Mouse (Mus musculus): ENCODE results near the gene Aloxe3. TPM values are rescaled to one million over a fixed set of nuclear protein-coding genes. Genes with fewer than 3 reads are reported as not detected.

Aloxe3 gene
- polyA plus RNA-seq, 1 experiment from 2014 or later: not detected

- ATAC-seq (replicated peaks; ENCODE audit: low FRiP score) (no peak), DNase-seq (ENCODE audit: low spot score) (no peak)
- Histone ChIP-seq H3K4me1 (replicated peaks; ENCODE audit: control insufficient read depth, insufficient read depth, low read length) (0 out of 2 replicates have a peak, but pooled peaks cover 2% of the 10 kb centered on the region), H3K9me3 (ENCODE audit: control insufficient read depth, low read length) (no peaks in the 10 kb centered on the region), H3K27me3 (ENCODE audit: control insufficient read depth, insufficient read depth, low read length) (no peaks in the 10 kb centered on the region; the same call in 1 of the 2 replicates), H3K9ac (ENCODE audit: low read length) (no peak overlapping the region), H3K4me2 (ENCODE audit: low read depth, low read length, severe bottlenecking) (0 out of 2 replicates have a peak overlapping the region, but pooled peaks have one; percentile 29), H3K36me3 (ENCODE audit: control insufficient read depth, insufficient read depth, low read length) (no peaks in the 10 kb centered on the region), H3K4me3 (ENCODE audit: low read depth, low read length) (no peak overlapping the region; the same call in 1 of the 2 replicates), H3K27ac (ENCODE audit: low read depth, low read length) (no peak overlapping the region)
- 70% methylated on average over 6 of the region's 6 CpGs for WGBS
Measured at GRCm38 (mm10) chr11:69151004-69151403, 25.3 kb downstream of the Aloxe3 start.

GRCm38 (mm10) chr11:69153831-69154230 lies 28.1 kb downstream of the Aloxe3 start:
- Histone ChIP-seq H3K27me3 (ENCODE audit: control insufficient read depth, insufficient read depth, low read length) (peaks cover 5% of the 10 kb centered on the region; the same call in 1 of the 2 replicates), H3K4me1 (replicated peaks; ENCODE audit: control insufficient read depth, insufficient read depth, low read length) (peaks cover 8% of the 10 kb centered on the region; the same call in 1 of the 2 replicates), H3K9ac (ENCODE audit: low read length) (no peak overlapping the region), H3K27ac (ENCODE audit: low read depth, low read length) (no peak overlapping the region), H3K4me3 (ENCODE audit: low read depth, low read length) (no peak overlapping the region), H3K36me3 (ENCODE audit: control insufficient read depth, insufficient read depth, low read length) (no peaks in the 10 kb centered on the region), H3K4me2 (ENCODE audit: low read depth, low read length, severe bottlenecking) (no peak overlapping the region), H3K9me3 (ENCODE audit: control insufficient read depth, low read length) (no peaks in the 10 kb centered on the region)
- ATAC-seq (replicated peaks; ENCODE audit: low FRiP score) (no peak), DNase-seq (ENCODE audit: low spot score) (no peak)
- WGBS: 83% methylated on average over 8 of the region's 8 CpGs

- 29% methylated on average over 1 of the region's 1 CpGs for WGBS
- Histone ChIP-seq H3K4me3 (ENCODE audit: low read depth, low read length) (no peak overlapping the region), H3K9ac (ENCODE audit: low read length) (no peak overlapping the region), H3K4me1 (replicated peaks; ENCODE audit: control insufficient read depth, insufficient read depth, low read length) (peaks cover 8% of the 10 kb centered on the region; the same call in 1 of the 2 replicates), H3K9me3 (ENCODE audit: control insufficient read depth, low read length) (no peaks in the 10 kb centered on the region), H3K27ac (ENCODE audit: low read depth, low read length) (no peak overlapping the region), H3K27me3 (ENCODE audit: control insufficient read depth, insufficient read depth, low read length) (peaks cover 5% of the 10 kb centered on the region; the same call in 1 of the 2 replicates), H3K4me2 (ENCODE audit: low read depth, low read length, severe bottlenecking) (no peak overlapping the region), H3K36me3 (ENCODE audit: control insufficient read depth, insufficient read depth, low read length) (no peaks in the 10 kb centered on the region)
- no peak for ATAC-seq (replicated peaks; ENCODE audit: low FRiP score)
- no peak for DNase-seq (ENCODE audit: low spot score)
Measured at GRCm38 (mm10) chr11:69155351-69155750, 29.7 kb downstream of the Aloxe3 start.

GRCm38 (mm10) chr11:69156800-69157199 lies 31.1 kb downstream of the Aloxe3 start, which contains the start of gene Alox12b:
TSS of gene Alox12b (plus strand) at chr11:69156989.
- WGBS: 2% methylated on average over 18 of the region's 18 CpGs
- 0 out of 2 replicates have a peak within 1 kb of the TSS, but pooled peaks have one; percentile 12 for H3K9ac ChIP-seq (ENCODE audit: low read length)
- peaks cover 5% of the 10 kb centered on the region; the same call in 1 of the 2 replicates for H3K27me3 ChIP-seq (ENCODE audit: control insufficient read depth, insufficient read depth, low read length)

GRCm38 (mm10) chr11:69169313-69169712 lies 43.6 kb downstream of the Aloxe3 start:
- H3K27ac ChIP-seq (ENCODE audit: low read depth, low read length): no peak overlapping the region
- no peak overlapping the region for H3K4me3 ChIP-seq (ENCODE audit: low read depth, low read length)
- H3K9ac ChIP-seq (ENCODE audit: low read length): no peak overlapping the region
- no peaks in the 10 kb centered on the region for H3K4me1 ChIP-seq (replicated peaks; ENCODE audit: control insufficient read depth, insufficient read depth, low read length)
- no peak for ATAC-seq (replicated peaks; ENCODE audit: low FRiP score)
- 93% methylated on average over 12 of the region's 12 CpGs for WGBS
- H3K4me2 ChIP-seq (ENCODE audit: low read depth, low read length, severe bottlenecking): no peak overlapping the region
- no peaks in the 10 kb centered on the region for H3K36me3 ChIP-seq (ENCODE audit: control insufficient read depth, insufficient read depth, low read length)
- no peak for DNase-seq (ENCODE audit: low spot score)
- H3K27me3 ChIP-seq (ENCODE audit: control insufficient read depth, insufficient read depth, low read length): no peaks in the 10 kb centered on the region
- H3K9me3 ChIP-seq (ENCODE audit: control insufficient read depth, low read length): no peaks in the 10 kb centered on the region

More at GRCm38 (mm10) chr11:69156800-69157199, 31.1 kb downstream of the Aloxe3 start, which contains the start of gene Alox12b:
- DNase-seq (ENCODE audit: low spot score) (peak; percentile 70), ATAC-seq (replicated peaks; ENCODE audit: low FRiP score) (no peak; the same call in 1 of the 2 replicates)
- no peaks in the 10 kb centered on the region for H3K9me3 ChIP-seq (ENCODE audit: control insufficient read depth, low read length)
- H3K27ac ChIP-seq (ENCODE audit: low read depth, low read length): no peak within 1 kb of the TSS
- peak within 1 kb of the TSS; percentile 17 for H3K4me3 ChIP-seq (ENCODE audit: low read depth, low read length)
- H3K36me3 ChIP-seq (ENCODE audit: control insufficient read depth, insufficient read depth, low read length): no peaks in the 10 kb centered on the region
- H3K4me2 ChIP-seq (ENCODE audit: low read depth, low read length, severe bottlenecking): peak within 1 kb of the TSS; percentile 45
- H3K4me1 ChIP-seq (replicated peaks; ENCODE audit: control insufficient read depth, insufficient read depth, low read length): peaks cover 6% of the 10 kb centered on the region; the same call in 1 of the 2 replicates

GRCm38 (mm10) chr11:69171626-69172025 lies 45.9 kb downstream of the Aloxe3 start:
- no peaks in the 10 kb centered on the region for H3K36me3 ChIP-seq (ENCODE audit: control insufficient read depth, insufficient read depth, low read length)
- peak; percentile 75 for DNase-seq (ENCODE audit: low spot score)
- H3K9ac ChIP-seq (ENCODE audit: low read length): no peak overlapping the region
- WGBS: 27% methylated on average over 7 of the region's 7 CpGs
- ATAC-seq (replicated peaks; ENCODE audit: low FRiP score): no peak
- H3K27ac ChIP-seq (ENCODE audit: low read depth, low read length): no peak overlapping the region
- H3K4me3 ChIP-seq (ENCODE audit: low read depth, low read length): no peak overlapping the region
- no peaks in the 10 kb centered on the region for H3K9me3 ChIP-seq (ENCODE audit: control insufficient read depth, low read length)
- no peak overlapping the region for H3K4me2 ChIP-seq (ENCODE audit: low read depth, low read length, severe bottlenecking)
- H3K4me1 ChIP-seq (replicated peaks; ENCODE audit: control insufficient read depth, insufficient read depth, low read length): no peaks in the 10 kb centered on the region
- no peaks in the 10 kb centered on the region for H3K27me3 ChIP-seq (ENCODE audit: control insufficient read depth, insufficient read depth, low read length)

GRCm38 (mm10) chr11:69172606-69173005 lies 46.9 kb downstream of the Aloxe3 start:
- no peaks in the 10 kb centered on the region for H3K4me1 ChIP-seq (replicated peaks; ENCODE audit: control insufficient read depth, insufficient read depth, low read length)
- H3K27me3 ChIP-seq (ENCODE audit: control insufficient read depth, insufficient read depth, low read length): no peaks in the 10 kb centered on the region
- no peak overlapping the region for H3K4me3 ChIP-seq (ENCODE audit: low read depth, low read length)
- no peak for ATAC-seq (replicated peaks; ENCODE audit: low FRiP score)
- no peak overlapping the region for H3K4me2 ChIP-seq (ENCODE audit: low read depth, low read length, severe bottlenecking)
- no peak overlapping the region for H3K9ac ChIP-seq (ENCODE audit: low read length)
- H3K36me3 ChIP-seq (ENCODE audit: control insufficient read depth, insufficient read depth, low read length): no peaks in the 10 kb centered on the region
- no peaks in the 10 kb centered on the region for H3K9me3 ChIP-seq (ENCODE audit: control insufficient read depth, low read length)
- DNase-seq (ENCODE audit: low spot score): no peak
- WGBS: 90% methylated on average over 2 of the region's 2 CpGs
- H3K27ac ChIP-seq (ENCODE audit: low read depth, low read length): no peak overlapping the region

GRCm38 (mm10) chr11:69174722-69175121 lies 49.0 kb downstream of the Aloxe3 start:
- Histone ChIP-seq H3K4me3 (ENCODE audit: low read depth, low read length) (no peak overlapping the region), H3K9ac (ENCODE audit: low read length) (no peak overlapping the region), H3K27ac (ENCODE audit: low read depth, low read length) (no peak overlapping the region), H3K4me2 (ENCODE audit: low read depth, low read length, severe bottlenecking) (no peak overlapping the region), H3K27me3 (ENCODE audit: control insufficient read depth, insufficient read depth, low read length) (no peaks in the 10 kb centered on the region), H3K36me3 (ENCODE audit: control insufficient read depth, insufficient read depth, low read length) (no peaks in the 10 kb centered on the region), H3K9me3 (ENCODE audit: control insufficient read depth, low read length) (no peaks in the 10 kb centered on the region), H3K4me1 (replicated peaks; ENCODE audit: control insufficient read depth, insufficient read depth, low read length) (no peaks in the 10 kb centered on the region)
- ATAC-seq (replicated peaks; ENCODE audit: low FRiP score) (no peak), DNase-seq (ENCODE audit: low spot score) (no peak)
- 88% methylated on average over 7 of the region's 7 CpGs for WGBS

GRCm38 (mm10) chr11:69178525-69178924 lies 52.8 kb downstream of the Aloxe3 start:
- no peak overlapping the region for H3K9ac ChIP-seq (ENCODE audit: low read length)
- H3K27me3 ChIP-seq (ENCODE audit: control insufficient read depth, insufficient read depth, low read length): no peaks in the 10 kb centered on the region
- WGBS: 82% methylated on average over 3 of the region's 3 CpGs
- no peak overlapping the region for H3K4me2 ChIP-seq (ENCODE audit: low read depth, low read length, severe bottlenecking)
- H3K4me3 ChIP-seq (ENCODE audit: low read depth, low read length): no peak overlapping the region
- H3K27ac ChIP-seq (ENCODE audit: low read depth, low read length): no peak overlapping the region
- no peak for ATAC-seq (replicated peaks; ENCODE audit: low FRiP score)
- no peaks in the 10 kb centered on the region for H3K4me1 ChIP-seq (replicated peaks; ENCODE audit: control insufficient read depth, insufficient read depth, low read length)
- no peak for DNase-seq (ENCODE audit: low spot score)
- no peaks in the 10 kb centered on the region for H3K9me3 ChIP-seq (ENCODE audit: control insufficient read depth, low read length)
- no peaks in the 10 kb centered on the region for H3K36me3 ChIP-seq (ENCODE audit: control insufficient read depth, insufficient read depth, low read length)
